Mouse (Mus musculus): ENCODE measurements around the gene Gucy2c. TPM values are rescaled to one million over a fixed set of nuclear protein-coding genes. Genes with fewer than 3 reads are reported as not detected.

The Gucy2c gene
- polyA plus RNA-seq, 1 experiment from 2014 or later = 0.10 TPM

GRCm38 (mm10) chr6:136720436-136720835 is 61.1 kb downstream of the Gucy2c start:
- 90% methylated on average over 15 of the region's 15 CpGs for WGBS
- Histone ChIP-seq H3K4me2 (replicated peaks) (no peak overlapping the region), H3K27ac (no peak overlapping the region), H3K36me3 (no peaks in the 10 kb centered on the region), H3K27me3 (no peaks in the 10 kb centered on the region), H3K9ac (no peak overlapping the region), H3K4me1 (no peaks in the 10 kb centered on the region), H3K9me3 (replicated peaks) (no peaks in the 10 kb centered on the region), H3K4me3 (no peak overlapping the region)
- ATAC-seq (ENCODE audit: low FRiP score) = no peak

GRCm38 (mm10) chr6:136715881-136716431 is 65.6 kb downstream of the Gucy2c start:
- WGBS = 80% methylated on average over 10 of the region's 11 CpGs
- no peaks in the 10 kb centered on the region for H3K9me3 ChIP-seq (replicated peaks)
- no peaks in the 10 kb centered on the region for H3K27me3 ChIP-seq
- H3K36me3 ChIP-seq = no peaks in the 10 kb centered on the region
- H3K27ac ChIP-seq = no peak overlapping the region
- H3K4me1 ChIP-seq = no peaks in the 10 kb centered on the region
- no peak for ATAC-seq (ENCODE audit: low FRiP score)
- H3K4me3 ChIP-seq = no peak overlapping the region
- no peak overlapping the region for H3K9ac ChIP-seq
- no peak overlapping the region for H3K4me2 ChIP-seq (replicated peaks)

- Histone ChIP-seq H3K4me2 (replicated peaks) (no peak overlapping the region), H3K4me1 (no peaks in the 10 kb centered on the region), H3K27me3 (no peaks in the 10 kb centered on the region), H3K36me3 (no peaks in the 10 kb centered on the region), H3K9me3 (replicated peaks) (no peaks in the 10 kb centered on the region), H3K9ac (no peak overlapping the region), H3K4me3 (no peak overlapping the region), H3K27ac (no peak overlapping the region)
- WGBS = 88% methylated on average over 3 of the region's 3 CpGs
- ATAC-seq (ENCODE audit: low FRiP score) = no peak
These were observed 67.5 kb downstream of the Gucy2c start for GRCm38 (mm10) chr6:136714097-136714496.

GRCm38 (mm10) chr6:136710408-136710807 is 71.2 kb downstream of the Gucy2c start:
- ATAC-seq (ENCODE audit: low FRiP score) = no peak
- WGBS = 89% methylated on average over 5 of the region's 5 CpGs
- no peaks in the 10 kb centered on the region for H3K9me3 ChIP-seq (replicated peaks)
- H3K27ac ChIP-seq = no peak overlapping the region
- H3K4me3 ChIP-seq = no peak overlapping the region
- H3K36me3 ChIP-seq = no peaks in the 10 kb centered on the region
- H3K4me1 ChIP-seq = no peaks in the 10 kb centered on the region
- H3K4me2 ChIP-seq (replicated peaks) = no peak overlapping the region
- no peak overlapping the region for H3K9ac ChIP-seq
- no peaks in the 10 kb centered on the region for H3K27me3 ChIP-seq

- Histone ChIP-seq H3K9ac (no peak overlapping the region), H3K4me2 (replicated peaks) (no peak overlapping the region), H3K4me1 (no peaks in the 10 kb centered on the region), H3K9me3 (replicated peaks) (no peaks in the 10 kb centered on the region), H3K27me3 (no peaks in the 10 kb centered on the region), H3K36me3 (no peaks in the 10 kb centered on the region), H3K4me3 (no peak overlapping the region), H3K27ac (no peak overlapping the region)
- 95% methylated on average over 6 of the region's 6 CpGs for WGBS
- ATAC-seq (ENCODE audit: low FRiP score) = no peak
These were observed 73.0 kb downstream of the Gucy2c start for GRCm38 (mm10) chr6:136708597-136708996.

GRCm38 (mm10) chr6:136701878-136702277 is 79.7 kb downstream of the Gucy2c start:
- Histone ChIP-seq H3K36me3 (no peaks in the 10 kb centered on the region), H3K4me1 (no peaks in the 10 kb centered on the region), H3K27ac (no peak overlapping the region), H3K27me3 (no peaks in the 10 kb centered on the region), H3K9me3 (replicated peaks) (no peaks in the 10 kb centered on the region), H3K9ac (no peak overlapping the region), H3K4me3 (no peak overlapping the region), H3K4me2 (replicated peaks) (no peak overlapping the region)
- no peak for ATAC-seq (ENCODE audit: low FRiP score)
- 90% methylated on average over 3 of the region's 3 CpGs for WGBS

- Histone ChIP-seq H3K27me3 (no peaks in the 10 kb centered on the region), H3K27ac (no peak overlapping the region), H3K9ac (no peak overlapping the region), H3K4me2 (replicated peaks) (no peak overlapping the region), H3K36me3 (no peaks in the 10 kb centered on the region), H3K9me3 (replicated peaks) (no peaks in the 10 kb centered on the region), H3K4me1 (no peaks in the 10 kb centered on the region), H3K4me3 (no peak overlapping the region)
- 93% methylated on average over 5 of the region's 5 CpGs for WGBS
- no peak for ATAC-seq (ENCODE audit: low FRiP score)
These were observed 80.4 kb downstream of the Gucy2c start for GRCm38 (mm10) chr6:136701185-136701584.

- Histone ChIP-seq H3K4me2 (replicated peaks) (no peak overlapping the region), H3K36me3 (no peaks in the 10 kb centered on the region), H3K9me3 (replicated peaks) (0 out of 2 replicates have a peak, but pooled peaks cover 3% of the 10 kb centered on the region), H3K27me3 (no peaks in the 10 kb centered on the region), H3K27ac (no peak overlapping the region), H3K9ac (no peak overlapping the region), H3K4me1 (no peaks in the 10 kb centered on the region), H3K4me3 (no peak overlapping the region)
- ATAC-seq (ENCODE audit: low FRiP score) = no peak
- WGBS = 94% methylated on average over 6 of the region's 6 CpGs
These were observed 90.3 kb downstream of the Gucy2c start for GRCm38 (mm10) chr6:136691314-136691713.

GRCm38 (mm10) chr6:136690527-136690926 is 91.0 kb downstream of the Gucy2c start:
- Histone ChIP-seq H3K4me3 (no peak overlapping the region), H3K9ac (no peak overlapping the region), H3K36me3 (no peaks in the 10 kb centered on the region), H3K9me3 (replicated peaks) (0 out of 2 replicates have a peak, but pooled peaks cover 3% of the 10 kb centered on the region), H3K27ac (no peak overlapping the region), H3K4me2 (replicated peaks) (no peak overlapping the region), H3K4me1 (no peaks in the 10 kb centered on the region), H3K27me3 (no peaks in the 10 kb centered on the region)
- no peak for ATAC-seq (ENCODE audit: low FRiP score)
- WGBS = 85% methylated on average over 5 of the region's 5 CpGs

- ATAC-seq (ENCODE audit: low FRiP score) = no peak
- Histone ChIP-seq H3K27me3 (no peaks in the 10 kb centered on the region), H3K4me1 (no peaks in the 10 kb centered on the region), H3K4me2 (replicated peaks) (no peak overlapping the region), H3K4me3 (no peak overlapping the region), H3K9me3 (replicated peaks) (0 out of 2 replicates have a peak, but pooled peaks cover 3% of the 10 kb centered on the region), H3K27ac (no peak overlapping the region), H3K36me3 (no peaks in the 10 kb centered on the region), H3K9ac (no peak overlapping the region)
- 76% methylated on average over 15 of the region's 15 CpGs for WGBS
These were observed 91.7 kb downstream of the Gucy2c start for GRCm38 (mm10) chr6:136689790-136690413.

- no peaks in the 10 kb centered on the region for H3K27me3 ChIP-seq
- no peak overlapping the region for H3K4me3 ChIP-seq
- WGBS = 72% methylated on average over 5 of the region's 5 CpGs
- no peaks in the 10 kb centered on the region for H3K36me3 ChIP-seq
- ATAC-seq (ENCODE audit: low FRiP score) = no peak
- H3K4me1 ChIP-seq = no peaks in the 10 kb centered on the region
- H3K9me3 ChIP-seq (replicated peaks) = no peaks in the 10 kb centered on the region
- H3K9ac ChIP-seq = no peak overlapping the region
- H3K27ac ChIP-seq = no peak overlapping the region
- H3K4me2 ChIP-seq (replicated peaks) = no peak overlapping the region
These were observed 96.1 kb downstream of the Gucy2c start for GRCm38 (mm10) chr6:136685433-136685832.

GRCm38 (mm10) chr6:136683410-136684334 is 97.9 kb downstream of the Gucy2c start:
- WGBS = 84% methylated on average over 11 of the region's 11 CpGs
- H3K4me3 ChIP-seq = no peak overlapping the region
- H3K4me2 ChIP-seq (replicated peaks) = no peak overlapping the region
- H3K36me3 ChIP-seq = no peaks in the 10 kb centered on the region
- H3K27me3 ChIP-seq = no peaks in the 10 kb centered on the region
- H3K9me3 ChIP-seq (replicated peaks) = no peaks in the 10 kb centered on the region
- H3K4me1 ChIP-seq = no peaks in the 10 kb centered on the region
- no peak for ATAC-seq (ENCODE audit: low FRiP score)
- H3K27ac ChIP-seq = no peak overlapping the region
- H3K9ac ChIP-seq = no peak overlapping the region
